Mouse (Mus musculus): ENCODE measurements around the gene Nupl2.

Nupl2 gene

DNA sequence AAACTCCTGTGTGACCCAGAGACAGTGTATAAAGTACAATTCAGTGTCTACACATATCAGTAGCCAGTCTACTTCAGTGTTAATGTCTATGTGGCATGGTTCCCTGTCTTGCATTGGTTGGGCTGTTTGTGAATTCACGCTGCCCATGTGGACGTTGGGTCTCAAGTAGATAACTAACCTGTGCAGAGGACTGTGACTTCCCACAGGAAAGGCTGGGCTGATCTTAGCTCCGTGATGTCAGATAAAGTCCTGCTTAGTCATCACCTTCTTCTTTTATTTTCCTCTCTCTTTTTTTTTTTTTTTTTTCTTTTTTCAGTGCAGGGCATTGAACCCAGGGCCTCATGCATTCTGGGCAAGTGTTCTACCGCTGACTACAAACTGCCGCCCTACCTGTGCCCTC lies 43.7 kb downstream of the Nupl2 start:
- DNase-seq (ENCODE audit: low read depth), result no peak

DNA sequence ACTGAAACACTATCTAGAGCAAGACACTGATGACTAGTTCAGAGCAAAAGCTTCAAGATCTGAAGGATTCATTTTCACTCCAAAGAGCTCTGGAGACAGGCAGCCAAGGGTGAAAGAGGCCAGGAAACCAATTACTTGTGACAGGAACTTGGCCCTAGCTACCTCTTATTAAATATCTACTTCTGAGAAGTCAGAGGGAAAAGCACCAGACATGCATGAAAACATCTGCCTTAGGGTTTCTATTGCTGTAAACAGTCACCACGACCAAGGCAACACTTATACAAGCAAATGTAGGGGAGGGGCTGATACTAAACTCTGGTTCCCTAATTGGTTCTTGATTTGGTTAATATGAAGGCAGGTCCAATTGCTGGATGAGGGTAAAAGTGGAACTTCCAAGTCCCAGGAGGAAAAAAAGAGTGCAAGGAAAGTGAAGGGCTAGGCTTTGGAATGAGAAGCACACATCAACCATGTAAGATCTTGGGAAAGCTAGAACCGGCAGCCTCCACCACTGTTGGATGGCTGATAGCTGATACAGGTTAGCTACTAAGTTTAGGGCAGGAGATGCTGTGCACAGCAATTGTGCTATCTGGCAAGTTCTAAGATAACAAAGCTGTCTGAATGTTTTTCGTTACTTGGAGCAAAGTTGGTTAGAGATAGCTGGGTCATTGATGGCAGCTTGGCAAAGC lies 49.2 kb downstream of the Nupl2 start:
- no peak for DNase-seq (ENCODE audit: low read depth)

DNA sequence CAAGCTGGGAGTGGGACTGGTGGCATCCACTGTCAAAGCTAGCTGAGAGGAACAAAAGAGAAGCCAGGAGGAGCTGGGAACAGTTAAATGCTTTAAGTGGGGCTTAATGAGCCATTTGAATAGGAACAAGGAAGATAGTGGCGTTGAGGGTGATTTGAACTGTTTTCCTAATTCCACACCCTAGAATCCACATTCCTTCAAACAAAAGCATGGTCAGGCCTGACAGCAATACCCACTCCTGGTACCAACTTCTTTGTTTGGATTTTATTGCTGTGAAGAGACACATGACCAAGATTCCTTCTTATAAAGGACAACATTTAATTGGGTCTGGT lies 49.8 kb downstream of the Nupl2 start:
- DNase-seq (ENCODE audit: low read depth), result no peak

DNA sequence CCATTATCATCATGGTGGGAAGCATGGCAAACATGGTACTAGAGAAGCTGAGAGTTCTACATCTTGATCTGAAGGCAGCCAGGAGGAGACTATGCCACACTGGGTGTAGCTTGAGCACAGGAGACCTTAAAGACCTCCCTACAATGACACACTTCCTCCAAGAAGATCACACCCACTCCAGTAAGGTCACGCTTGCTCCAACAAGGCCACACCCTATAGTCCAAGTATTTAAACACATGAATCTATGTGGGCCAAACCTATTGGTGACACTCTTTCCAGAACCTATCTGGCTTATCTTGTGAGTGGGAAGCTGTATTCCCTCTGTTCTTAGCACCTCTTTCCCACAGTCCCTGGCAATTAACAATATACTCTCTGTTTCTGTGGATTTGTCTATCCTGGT lies 50.1 kb downstream of the Nupl2 start:
- no peak for DNase-seq (ENCODE audit: low read depth)
